Mouse (Mus musculus): ENCODE results near the gene Skap1.

DNA sequence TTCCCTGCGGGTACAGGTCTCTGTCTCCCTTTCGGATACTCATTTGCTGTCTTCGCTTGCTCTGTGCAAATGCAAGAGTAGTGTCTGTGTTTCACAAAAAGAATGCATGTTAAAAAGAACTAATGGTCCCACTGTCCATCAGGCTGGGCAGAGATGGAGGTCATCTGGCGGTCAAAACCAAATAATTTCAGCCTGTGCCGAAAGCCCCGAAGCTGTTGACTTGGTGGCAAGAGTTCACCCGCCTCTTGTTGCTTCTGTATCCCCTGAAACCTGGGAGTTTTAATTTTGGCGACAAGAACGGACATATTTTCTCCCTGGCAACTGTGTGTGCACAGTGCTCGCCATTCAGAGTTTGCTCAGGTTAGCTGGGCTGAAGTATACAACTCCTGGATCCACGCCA, 156.3 kb downstream of the Skap1 start:
- TF ChIP-seq CTCF (IDR thresholded peaks at IDR 0.05; ENCODE audit: low read depth) (no peak), EP300 (IDR thresholded peaks at IDR 0.05; ENCODE audit: low read depth) (no peak)

All from heart, postnatal 0 days (tissue).